Mouse (Mus musculus) retina, postnatal 7 days (tissue): ENCODE measurements around the gene Psmc2.

Source experiments
- DNase-seq: peaks from one replicate; pipeline ENCODE4 v3.0.0-alpha.2; 2012; ENCODE audit warnings: low read depth, low spot score

The Psmc2 gene

GRCm38 (mm10) chr5:21785053-21785452 is at the start of gene Psmc2, which contains the start of gene Dnajc2:
Psmc2 (plus strand) TSS chr5:21785283.
Dnajc2 (minus strand) TSS chr5:21785251.
- DNase-seq: peak; percentile 87

- peak; percentile 21 for DNase-seq
Observed at GRCm38 (mm10) chr5:21735584-21735983, 49.5 kb upstream of the Psmc2 start.

GRCm38 (mm10) chr5:21736046-21736445 is 49.0 kb upstream of the Psmc2 start:
- DNase-seq: no peak

GRCm38 (mm10) chr5:21736956-21737585 is 48.0 kb upstream of the Psmc2 start, which contains the start of gene Pmpcb:
Pmpcb (plus strand) TSS chr5:21737141.
- DNase-seq: peak; percentile 82

GRCm38 (mm10) chr5:21737620-21738019 is 47.5 kb upstream of the Psmc2 start:
- DNase-seq: no peak

GRCm38 (mm10) chr5:21739120-21739519 is 46.0 kb upstream of the Psmc2 start:
- DNase-seq: no peak

- no peak for DNase-seq
Observed at GRCm38 (mm10) chr5:21739881-21740280, 45.2 kb upstream of the Psmc2 start.

GRCm38 (mm10) chr5:21743606-21744005 is 41.5 kb upstream of the Psmc2 start:
- no peak for DNase-seq

GRCm38 (mm10) chr5:21744651-21745050 is 40.4 kb upstream of the Psmc2 start:
- no peak for DNase-seq

- DNase-seq: no peak
Observed at GRCm38 (mm10) chr5:21745966-21746365, 39.1 kb upstream of the Psmc2 start.

GRCm38 (mm10) chr5:21768506-21768905 is 16.6 kb upstream of the Psmc2 start:
- DNase-seq: no peak

GRCm38 (mm10) chr5:21769841-21770240 is 15.2 kb upstream of the Psmc2 start:
- DNase-seq: no peak

- DNase-seq: no peak
Observed at GRCm38 (mm10) chr5:21776491-21776890, 8.6 kb upstream of the Psmc2 start.

GRCm38 (mm10) chr5:21784161-21785052 is 676 bp upstream of the Psmc2 start:
- DNase-seq: no peak

GRCm38 (mm10) chr5:21785776-21786175 is 693 bp downstream of the Psmc2 start:
- DNase-seq: no peak

GRCm38 (mm10) chr5:21786258-21787185 is 1.4 kb downstream of the Psmc2 start:
- peak; percentile 88 for DNase-seq

GRCm38 (mm10) chr5:21787186-21788105 is 2.4 kb downstream of the Psmc2 start:
- DNase-seq: no peak

GRCm38 (mm10) chr5:21789061-21789460 is 4.0 kb downstream of the Psmc2 start:
- no peak for DNase-seq

- DNase-seq: no peak
Observed at GRCm38 (mm10) chr5:21792166-21792565, 7.1 kb downstream of the Psmc2 start.

GRCm38 (mm10) chr5:21802907-21803306 is 17.8 kb downstream of the Psmc2 start:
- no peak for DNase-seq
